8 mouse cellular contexts compared by ENCODE assay signal in the genomic region with DNA sequence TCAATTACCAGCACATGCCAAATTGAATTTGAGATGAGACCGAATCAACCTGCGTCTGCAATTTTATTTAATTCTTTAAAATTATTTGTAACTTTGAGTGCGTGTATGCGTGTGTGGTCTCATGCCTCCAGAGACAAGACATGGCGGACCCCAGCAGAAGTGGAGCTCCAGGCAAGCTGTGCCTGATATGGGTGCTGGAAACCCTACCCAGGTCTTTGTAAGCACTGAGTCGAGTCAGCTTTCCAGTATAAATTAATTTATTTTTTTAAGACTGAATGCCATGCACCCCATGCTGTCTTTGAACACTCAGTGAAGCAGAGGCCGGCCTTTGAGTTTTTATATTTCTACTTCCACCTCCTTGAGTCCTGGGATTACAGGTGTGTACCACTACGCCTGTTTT. TPM values are rescaled to one million over a fixed set of nuclear protein-coding genes. Genes with fewer than 3 reads are reported as not detected.
A peak's percentile ranks its signal among the peaks of the same experiment; 100 is the strongest.
DNase-seq lines count a peak whose midpoint lies in the region; ATAC-seq lines count a peak whose summit lies in the region.

No protein-coding gene starts in this region.

- 52% methylated on average over 8 of the region's 8 CpGs for WGBS in forebrain, embryonic 10.5 days
- 34% methylated on average over 8 of the region's 8 CpGs for WGBS in liver, embryonic 12.5 days (ENCODE audit: insufficient replicate concordance)

- peaks cover 10% of the 10 kb centered on the region for H3K4me1 ChIP-seq in forebrain, embryonic 10.5 days
- H3K4me1 ChIP-seq in liver, embryonic 12.5 days: peaks cover 10% of the 10 kb centered on the region

- H3K4me2 ChIP-seq in liver, embryonic 12.5 days: peak overlapping the region; percentile 85

- peak; percentile 7 for DNase-seq in cerebellum, adult 9-11 months
- no peak for DNase-seq in cerebellum, postnatal 36 days
- peak; percentile 61 for DNase-seq in 416B (ENCODE audit: low read depth)
- DNase-seq in forebrain, embryonic 10.5 days (ENCODE audit: extremely low spot score, low spot score): no peak
- no peak for DNase-seq in layer of hippocampus, postnatal 14 days (ENCODE audit: low spot score in 2 of 2)
- no peak for DNase-seq in layer of hippocampus, adult 9-10 months (ENCODE audit: low spot score)

- no peak for ATAC-seq in liver, embryonic 12.5 days
- no peak for ATAC-seq in megakaryocyte-erythroid progenitor cell, adult 5-6 weeks (replicated peaks; ENCODE audit: low FRiP score, low TSS enrichment, poor library complexity, severe bottlenecking)

- H3K9ac ChIP-seq in liver, embryonic 12.5 days: peak overlapping the region; percentile 84

- no peaks in the 10 kb centered on the region for H3K27me3 ChIP-seq in forebrain, embryonic 10.5 days (ENCODE audit: poor library complexity, severe bottlenecking)
- H3K27me3 ChIP-seq in liver, embryonic 12.5 days (replicated peaks): no peaks in the 10 kb centered on the region; the same call in 1 of the 2 replicates

- peak overlapping the region; percentile 83; the same call in 1 of the 2 replicates for H3K27ac ChIP-seq in forebrain, embryonic 10.5 days
- H3K27ac ChIP-seq in liver, embryonic 12.5 days: peak overlapping the region; percentile 73

- no peaks in the 10 kb centered on the region for H3K36me3 ChIP-seq in forebrain, embryonic 10.5 days (replicated peaks)
- H3K36me3 ChIP-seq in liver, embryonic 12.5 days: 0 out of 2 replicates have a peak, but pooled peaks cover 4% of the 10 kb centered on the region

- H3K9me3 ChIP-seq in forebrain, embryonic 10.5 days: no peaks in the 10 kb centered on the region
- no peaks in the 10 kb centered on the region for H3K9me3 ChIP-seq in liver, embryonic 12.5 days (replicated peaks)

- H3K4me3 ChIP-seq in forebrain, embryonic 10.5 days: peak overlapping the region; percentile 84
- peak overlapping the region; percentile 83 for H3K4me3 ChIP-seq in liver, embryonic 12.5 days

RNA-seq across cellular contexts. Expression of a gene that starts 0.8 kb away (rescaled TPM):
- 19.7 and 21.3 TPM in 2 replicates for polyA plus RNA-seq in forebrain, embryonic 10.5 days (2016; fragmentation: Nextera tagmentation; extraction: Ambion mirVana)
- 15.0 and 15.7 TPM in 2 replicates for polyA plus RNA-seq in liver, embryonic 12.5 days (2016; fragmentation: Nextera tagmentation; extraction: Ambion mirVana)
- 10 to 100 TPM; 21.0 to 27.7 TPM for total RNA-seq in layer of hippocampus, postnatal 14 days (2021)
- total RNA-seq in megakaryocyte-erythroid progenitor cell, adult 5-6 weeks (2014; fragmentation: Nextera tagmentation): 16.2 and 49.5 TPM in 2 replicates
- 8.6 and 11.1 TPM in 2 replicates for total RNA-seq in megakaryocyte-erythroid progenitor cell, adult 5-6 weeks (2017)

Comparison
In these comparisons a context has a peak if more than half of its experiments do, and no peak if none do; other contexts are left out.
1. DNase-seq: peak in cerebellum, adult 9-11 months (single experiment) and 416B (single experiment); none in cerebellum, postnatal 36 days (0 of 2), forebrain, embryonic 10.5 days (single experiment), layer of hippocampus, postnatal 14 days (0 of 2) and layer of hippocampus, adult 9-10 months (single experiment).